In the genomic region with DNA sequence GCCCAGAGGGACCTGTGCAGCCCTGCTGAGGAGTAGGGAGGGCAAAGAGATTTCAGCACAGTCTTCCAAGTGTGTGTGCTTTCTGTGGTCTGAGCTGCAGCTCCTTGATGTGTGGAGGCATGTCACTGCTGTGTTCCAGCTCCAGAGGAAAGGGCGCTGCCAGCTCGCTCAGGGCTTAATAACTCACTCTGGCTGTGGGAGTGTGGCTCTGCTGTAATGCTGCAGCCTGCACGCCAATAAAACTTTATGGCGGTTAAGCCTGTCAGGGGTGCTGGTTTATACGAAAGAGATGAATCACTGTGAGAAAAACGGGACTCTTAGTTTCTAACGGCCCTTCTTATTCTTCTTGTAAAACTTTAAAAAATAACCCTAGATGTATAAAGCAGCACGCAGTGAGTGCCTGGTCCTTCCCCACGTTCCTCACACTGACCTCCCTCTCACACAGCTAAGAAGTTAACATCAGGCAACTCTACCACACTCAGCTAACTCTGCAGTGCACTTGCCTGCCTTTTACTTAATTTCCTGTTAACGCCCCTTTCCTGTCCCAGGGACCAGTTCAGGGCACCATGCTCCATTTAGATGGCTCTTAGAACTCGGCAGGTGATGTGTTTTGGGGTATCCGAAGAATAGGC, we compare ENCODE assay signal across 13 mouse cellular contexts. TPM values are rescaled to one million over a fixed set of nuclear protein-coding genes. Genes with fewer than 3 reads are reported as not detected.
DNase-seq lines count a peak whose midpoint lies in the region; ATAC-seq lines count a peak whose summit lies in the region.
"Had no signal": no experiment of that assay in that cellular context is flagged by ENCODE, and none has a peak within 500 bp of the region (broad histone marks: within the 10 kb centered on the region; RNA-seq: fewer than 3 reads in every experiment).

No protein-coding gene starts in this region.

- WGBS in heart, embryonic 12.5 days, result 79% methylated on average over 12 of the region's 12 CpGs
- WGBS in midbrain, embryonic 13.5 days, result 64% methylated on average over 12 of the region's 12 CpGs
- 71% methylated on average over 12 of the region's 12 CpGs for WGBS in midbrain, embryonic 14.5 days
- WGBS in neural tube, embryonic 15.5 days, result 10% methylated on average over 12 of the region's 12 CpGs

- 0 out of 2 replicates have a peak, but pooled peaks cover under 1% of the 10 kb centered on the region for H3K9me3 ChIP-seq in heart, embryonic 12.5 days (replicated peaks)
- H3K9me3 ChIP-seq in midbrain, embryonic 13.5 days, result no peaks in the 10 kb centered on the region
- no peaks in the 10 kb centered on the region for H3K9me3 ChIP-seq in midbrain, embryonic 14.5 days (ENCODE audit: control insufficient read depth, low read length)
- no peaks in the 10 kb centered on the region for H3K9me3 ChIP-seq in neural tube, embryonic 15.5 days (replicated peaks)

- H3K27me3 ChIP-seq in heart, embryonic 12.5 days (replicated peaks), result no peaks in the 10 kb centered on the region
- peaks cover 11% of the 10 kb centered on the region for H3K27me3 ChIP-seq in midbrain, embryonic 13.5 days
- no peaks in the 10 kb centered on the region for H3K27me3 ChIP-seq in midbrain, embryonic 14.5 days (ENCODE audit: control insufficient read depth, insufficient read depth, low read length)
- no peaks in the 10 kb centered on the region for H3K27me3 ChIP-seq in neural tube, embryonic 15.5 days (replicated peaks)

- no peak overlapping the region for H3K4me3 ChIP-seq in heart, embryonic 12.5 days
- no peak overlapping the region for H3K4me3 ChIP-seq in midbrain, embryonic 13.5 days (replicated peaks)
- no peak overlapping the region for H3K4me3 ChIP-seq in midbrain, embryonic 14.5 days (replicated peaks; ENCODE audit: low read depth, low read length)
- no peak overlapping the region for H3K4me3 ChIP-seq in neural tube, embryonic 15.5 days (replicated peaks)
- H3K4me3 ChIP-seq: heart, adult 2 months had no signal

- H3K4me2 ChIP-seq in heart, embryonic 12.5 days, result no peak overlapping the region
- H3K4me2 ChIP-seq in midbrain, embryonic 13.5 days (replicated peaks), result no peak overlapping the region
- no peak overlapping the region for H3K4me2 ChIP-seq in midbrain, embryonic 14.5 days (ENCODE audit: low read length)
- H3K4me2 ChIP-seq in neural tube, embryonic 15.5 days, result no peak overlapping the region

- no peak for DNase-seq in heart, adult 8-10 months (ENCODE audit: low spot score)
- no peak for DNase-seq in midbrain, embryonic 14.5 days
- DNase-seq in induced T-regulatory cell, adult 2 months (ENCODE audit: low read depth), result peak; percentile 13
- no peak for DNase-seq in adrenal gland, postnatal 36 days
- DNase-seq in lung, postnatal 36 days, result no peak
- DNase-seq: adrenal gland, postnatal 25 days; cerebellum, adult 8-10 months; heart, adult 2 months; kidney, postnatal 25 days had no signal

- H3K36me3 ChIP-seq in heart, embryonic 12.5 days, result peaks cover 1% of the 10 kb centered on the region; the same call in 1 of the 2 replicates
- no peaks in the 10 kb centered on the region for H3K36me3 ChIP-seq in midbrain, embryonic 13.5 days
- no peaks in the 10 kb centered on the region for H3K36me3 ChIP-seq in midbrain, embryonic 14.5 days (ENCODE audit: control insufficient read depth, insufficient read depth, low read length)
- no peaks in the 10 kb centered on the region for H3K36me3 ChIP-seq in neural tube, embryonic 15.5 days

- H3K27ac ChIP-seq in heart, embryonic 12.5 days (ENCODE audit: poor library complexity, severe bottlenecking), result no peak overlapping the region
- 0 out of 2 replicates have a peak overlapping the region, but pooled peaks have one; percentile 30 for H3K27ac ChIP-seq in midbrain, embryonic 13.5 days
- no peak overlapping the region for H3K27ac ChIP-seq in midbrain, embryonic 14.5 days (replicated peaks; ENCODE audit: low read depth, low read length)
- H3K27ac ChIP-seq in neural tube, embryonic 15.5 days (replicated peaks), result peak overlapping the region; percentile 48
- H3K27ac ChIP-seq: heart, adult 2 months; macrophage had no signal

- no peaks in the 10 kb centered on the region for H3K4me1 ChIP-seq in heart, embryonic 12.5 days (replicated peaks)
- H3K4me1 ChIP-seq in midbrain, embryonic 13.5 days (replicated peaks), result peaks cover 90% of the 10 kb centered on the region
- peaks cover 59% of the 10 kb centered on the region for H3K4me1 ChIP-seq in midbrain, embryonic 14.5 days (ENCODE audit: control insufficient read depth, insufficient read depth, low read length)
- peaks cover 79% of the 10 kb centered on the region for H3K4me1 ChIP-seq in neural tube, embryonic 15.5 days

- no peak for ATAC-seq in heart, embryonic 12.5 days (ENCODE audit: insufficient number of reproducible peaks, low FRiP score)
- ATAC-seq in midbrain, embryonic 13.5 days, result no peak
- no peak for ATAC-seq in midbrain, embryonic 14.5 days (ENCODE audit: low FRiP score, low TSS enrichment)
- no peak for ATAC-seq in neural tube, embryonic 15.5 days (ENCODE audit: low FRiP score)

- H3K9ac ChIP-seq in heart, embryonic 12.5 days, result peak overlapping the region; percentile 13; the same call in 1 of the 2 replicates
- H3K9ac ChIP-seq in midbrain, embryonic 13.5 days (replicated peaks), result no peak overlapping the region; the same call in 1 of the 2 replicates
- H3K9ac ChIP-seq in midbrain, embryonic 14.5 days (replicated peaks; ENCODE audit: low read length), result no peak overlapping the region; the same call in 1 of the 2 replicates
- H3K9ac ChIP-seq in neural tube, embryonic 15.5 days (replicated peaks), result 0 out of 2 replicates have a peak overlapping the region, but pooled peaks have one; percentile 7

RNA-seq across cellular contexts. Expression of a gene that starts 20.9 kb away (rescaled TPM):
- 70.0 and 71.5 TPM in 2 replicates for polyA plus RNA-seq in heart, embryonic 12.5 days (2016; fragmentation: Nextera tagmentation; extraction: Ambion mirVana)
- 10 to 100 TPM; 31.0 to 36.9 (median 34.0) TPM for total RNA-seq in heart, adult 8-10 months (2022)
- polyA plus RNA-seq in midbrain, embryonic 13.5 days (2015; fragmentation: Nextera tagmentation; extraction: Ambion mirVana), result 107 and 108 TPM in 2 replicates
- 96.4 and 110 TPM in 2 replicates for polyA plus RNA-seq in midbrain, embryonic 14.5 days (2014; fragmentation: Nextera tagmentation; extraction: Ambion mirVana)
- 100 and 102 TPM in 2 replicates for polyA plus RNA-seq in neural tube, embryonic 15.5 days (2015; fragmentation: Nextera tagmentation; extraction: Ambion mirVana)
- total RNA-seq in adrenal gland, postnatal 36 days (2021), result 10 to 100 TPM; 59.0 to 63.1 TPM

RNA-seq across cellular contexts. Expression of a gene that starts 21.4 kb away (rescaled TPM):
- 5.6 and 5.8 TPM in 2 replicates for polyA plus RNA-seq in heart, embryonic 12.5 days (2016; fragmentation: Nextera tagmentation; extraction: Ambion mirVana)
- 1 to 10 TPM; 5.3 to 7.4 (median 6.4) TPM for total RNA-seq in heart, adult 8-10 months (2022)
- 6.2 and 9.1 TPM in 2 replicates for polyA plus RNA-seq in midbrain, embryonic 13.5 days (2015; fragmentation: Nextera tagmentation; extraction: Ambion mirVana)
- polyA plus RNA-seq in midbrain, embryonic 14.5 days (2014; fragmentation: Nextera tagmentation; extraction: Ambion mirVana), result 3.7 and 4.3 TPM in 2 replicates
- 7.4 and 7.6 TPM in 2 replicates for polyA plus RNA-seq in neural tube, embryonic 15.5 days (2015; fragmentation: Nextera tagmentation; extraction: Ambion mirVana)
- total RNA-seq in adrenal gland, postnatal 36 days (2021), result 1 to 10 TPM; 5.8 to 8.1 TPM

Comparison
In these comparisons a context has a peak if more than half of its experiments do, and no peak if none do; other contexts are left out.
1. H3K27ac ChIP-seq: peak in midbrain, embryonic 13.5 days (single experiment) and neural tube, embryonic 15.5 days (single experiment); none in heart, embryonic 12.5 days (single experiment) and midbrain, embryonic 14.5 days (single experiment).
2. H3K9ac ChIP-seq: peak in heart, embryonic 12.5 days (single experiment) and neural tube, embryonic 15.5 days (single experiment); none in midbrain, embryonic 13.5 days (single experiment) and midbrain, embryonic 14.5 days (single experiment).